22 mouse cellular contexts compared by ENCODE assay signal in genomic region chr2:106832577-106832976, GRCm38 (mm10).
A peak's percentile ranks its signal among the peaks of the same experiment; 100 is the strongest.
DNase-seq lines count a peak whose midpoint lies in the region; ATAC-seq and TF ChIP-seq lines count a peak whose summit lies in the region.
"Had no signal": no experiment of that assay in that cellular context is flagged by ENCODE, and none has a peak within 500 bp of the region (broad histone marks: within the 10 kb centered on the region; RNA-seq: fewer than 3 reads in every experiment).

No protein-coding gene starts in this region.

- no peak overlapping the region for H3K4me3 ChIP-seq in forebrain, embryonic 10.5 days
- no peak overlapping the region for H3K4me3 ChIP-seq in forebrain, embryonic 16.5 days (replicated peaks; ENCODE audit: low read length)
- no peak overlapping the region for H3K4me3 ChIP-seq in midbrain, embryonic 11.5 days (ENCODE audit: low read depth, low read length)
- no peak overlapping the region for H3K4me3 ChIP-seq in midbrain, postnatal 0 days (ENCODE audit: low read depth, low read length)
- no peak overlapping the region for H3K4me3 ChIP-seq in ES-Bruce4 (ENCODE audit: low read depth, low read length)
- H3K4me3 ChIP-seq: embryonic facial prominence, embryonic 15.5 days; erythroblast, embryonic 14.5 days; forebrain, embryonic 15.5 days; heart, embryonic 15.5 days; hindbrain, embryonic 13.5 days; intestine, embryonic 15.5 days had no signal

- no peak overlapping the region for H3K4me2 ChIP-seq in forebrain, embryonic 16.5 days (ENCODE audit: low read length)
- no peak overlapping the region for H3K4me2 ChIP-seq in midbrain, embryonic 11.5 days
- no peak overlapping the region for H3K4me2 ChIP-seq in midbrain, postnatal 0 days (ENCODE audit: low read depth, low read length, poor library complexity, severe bottlenecking)
- H3K4me2 ChIP-seq: embryonic facial prominence, embryonic 15.5 days; forebrain, embryonic 15.5 days; heart, embryonic 11.5 days; heart, embryonic 15.5 days; hindbrain, embryonic 13.5 days; intestine, embryonic 15.5 days had no signal

- WGBS in forebrain, embryonic 10.5 days: 56% methylated on average over 2 of the region's 2 CpGs
- 36% methylated on average over 2 of the region's 2 CpGs for WGBS in forebrain, embryonic 16.5 days
- WGBS in midbrain, embryonic 11.5 days: 61% methylated on average over 2 of the region's 2 CpGs
- 45% methylated on average over 2 of the region's 2 CpGs for WGBS in midbrain, postnatal 0 days

- TF ChIP-seq EP300 in ES-Bruce4 (IDR thresholded peaks at IDR 0.05; ENCODE audit: insufficient read depth, low read depth, low read length): 0 out of 2 replicates have a peak, but pooled peaks have one; percentile 52

- H3K27me3 ChIP-seq in forebrain, embryonic 10.5 days (ENCODE audit: poor library complexity, severe bottlenecking): no peaks in the 10 kb centered on the region
- no peaks in the 10 kb centered on the region for H3K27me3 ChIP-seq in forebrain, embryonic 16.5 days (replicated peaks; ENCODE audit: control insufficient read depth, insufficient read depth, low read length)
- no peaks in the 10 kb centered on the region for H3K27me3 ChIP-seq in midbrain, embryonic 11.5 days (ENCODE audit: control insufficient read depth, insufficient read depth, low read length)
- no peaks in the 10 kb centered on the region for H3K27me3 ChIP-seq in midbrain, postnatal 0 days (ENCODE audit: insufficient read depth, low read length)
- no peaks in the 10 kb centered on the region for H3K27me3 ChIP-seq in ES-Bruce4 (ENCODE audit: control insufficient read depth, insufficient read depth, low read length, poor library complexity, severe bottlenecking)
- H3K27me3 ChIP-seq: embryonic facial prominence, embryonic 15.5 days; forebrain, embryonic 15.5 days; hindbrain, embryonic 13.5 days; intestine, embryonic 15.5 days had no signal

- 0 out of 2 replicates have a peak, but pooled peaks cover 2% of the 10 kb centered on the region for H3K36me3 ChIP-seq in forebrain, embryonic 10.5 days (replicated peaks)
- H3K36me3 ChIP-seq in forebrain, embryonic 16.5 days (ENCODE audit: control insufficient read depth, insufficient read depth): no peaks in the 10 kb centered on the region
- H3K36me3 ChIP-seq in midbrain, embryonic 11.5 days (ENCODE audit: control insufficient read depth, insufficient read depth, low read length): no peaks in the 10 kb centered on the region
- H3K36me3 ChIP-seq in midbrain, postnatal 0 days (ENCODE audit: insufficient read depth, low read length): no peaks in the 10 kb centered on the region
- no peaks in the 10 kb centered on the region for H3K36me3 ChIP-seq in ES-Bruce4 (ENCODE audit: control insufficient read depth, insufficient read depth, low read length, poor library complexity, severe bottlenecking)
- H3K36me3 ChIP-seq: embryonic facial prominence, embryonic 15.5 days; forebrain, embryonic 15.5 days; heart, embryonic 15.5 days; hindbrain, embryonic 13.5 days; intestine, embryonic 15.5 days had no signal

- TF ChIP-seq POLR2A in ES-Bruce4 (IDR thresholded peaks at IDR 0.05; ENCODE audit: insufficient read depth, low read length): no peak
- TF ChIP-seq POLR2A in brain, embryonic 14.5 days (IDR thresholded peaks at IDR 0.05; ENCODE audit: borderline replicate concordance, extremely low read depth, insufficient read depth, insufficient read length, poor library complexity, severe bottlenecking): no peak

- H3K4me1 ChIP-seq in forebrain, embryonic 10.5 days: peaks cover 67% of the 10 kb centered on the region
- peaks cover 27% of the 10 kb centered on the region for H3K4me1 ChIP-seq in forebrain, embryonic 16.5 days (replicated peaks; ENCODE audit: control insufficient read depth, insufficient read depth, low read length)
- peaks cover 12% of the 10 kb centered on the region for H3K4me1 ChIP-seq in midbrain, embryonic 11.5 days (ENCODE audit: control insufficient read depth, insufficient read depth, low read length)
- peaks cover 12% of the 10 kb centered on the region; the same call in 1 of the 2 replicates for H3K4me1 ChIP-seq in midbrain, postnatal 0 days (ENCODE audit: insufficient read depth, low read length)
- H3K4me1 ChIP-seq in ES-Bruce4 (ENCODE audit: control insufficient read depth, insufficient read depth, low read length): peaks cover 9% of the 10 kb centered on the region

- DNase-seq in forebrain, embryonic 10.5 days (ENCODE audit: extremely low spot score, low spot score): no peak
- no peak for DNase-seq in midbrain, embryonic 11.5 days (ENCODE audit: low spot score, missing footprints)
- DNase-seq in midbrain, postnatal 0 days (ENCODE audit: low spot score): no peak
- peak; percentile 57 for DNase-seq in brain, embryonic 14.5 days (ENCODE audit: low read depth)
- no peak for DNase-seq in B cell, adult 2 months
- no peak for DNase-seq in heart, postnatal 4 days
- DNase-seq: adrenal gland, postnatal 10 days; cerebellum, adult 11-12 months; cerebellum, adult 9-10 months; cerebellum, postnatal 25 days; gastrocnemius, postnatal 10 days; heart, adult 18-20 months; heart, postnatal 14 days had no signal

- no peak for TF ChIP-seq CTCF in midbrain, postnatal 0 days (IDR thresholded peaks at IDR 0.05)
- TF ChIP-seq CTCF in ES-Bruce4 (IDR thresholded peaks at IDR 0.05; ENCODE audit: low read depth, low read length): no peak
- TF ChIP-seq CTCF in brain, embryonic 14.5 days (IDR thresholded peaks at IDR 0.05; ENCODE audit: borderline replicate concordance, extremely low read depth, insufficient read depth, insufficient read length): no peak

- 0 out of 2 replicates have a peak overlapping the region, but pooled peaks have one; percentile 59 for H3K27ac ChIP-seq in forebrain, embryonic 10.5 days
- H3K27ac ChIP-seq in forebrain, embryonic 16.5 days (ENCODE audit: low read length): no peak overlapping the region
- H3K27ac ChIP-seq in midbrain, embryonic 11.5 days (ENCODE audit: low read depth, low read length): no peak overlapping the region
- no peak overlapping the region for H3K27ac ChIP-seq in midbrain, postnatal 0 days (ENCODE audit: low read depth, low read length)
- H3K27ac ChIP-seq in ES-Bruce4 (ENCODE audit: insufficient read depth, low read length): 0 out of 2 replicates have a peak overlapping the region, but pooled peaks have one; percentile 56
- H3K27ac ChIP-seq: embryonic facial prominence, embryonic 15.5 days; forebrain, embryonic 15.5 days; heart, embryonic 15.5 days; intestine, embryonic 15.5 days had no signal

- no peak for ATAC-seq in forebrain, embryonic 16.5 days
- peak; percentile 31; the same call in 1 of the 2 replicates for ATAC-seq in midbrain, embryonic 11.5 days (ENCODE audit: low FRiP score)
- no peak for ATAC-seq in midbrain, postnatal 0 days (ENCODE audit: low FRiP score)
- ATAC-seq: forebrain, embryonic 15.5 days; intestine, embryonic 15.5 days had no signal

- H3K9ac ChIP-seq in forebrain, embryonic 16.5 days (replicated peaks; ENCODE audit: low read depth, low read length): no peak overlapping the region
- H3K9ac ChIP-seq in midbrain, embryonic 11.5 days (ENCODE audit: low read length): no peak overlapping the region
- H3K9ac ChIP-seq in midbrain, postnatal 0 days (replicated peaks; ENCODE audit: low read length, poor library complexity, severe bottlenecking): no peak overlapping the region
- H3K9ac ChIP-seq in ES-Bruce4 (ENCODE audit: low read depth, poor library complexity, severe bottlenecking): no peak overlapping the region
- H3K9ac ChIP-seq: embryonic facial prominence, embryonic 15.5 days; forebrain, embryonic 15.5 days; heart, embryonic 15.5 days; hindbrain, embryonic 13.5 days; intestine, embryonic 15.5 days had no signal

- H3K9me3 ChIP-seq in forebrain, embryonic 10.5 days: no peaks in the 10 kb centered on the region
- H3K9me3 ChIP-seq in forebrain, embryonic 16.5 days (ENCODE audit: control insufficient read depth, low read length): no peaks in the 10 kb centered on the region
- H3K9me3 ChIP-seq in midbrain, embryonic 11.5 days (ENCODE audit: control insufficient read depth, low read length): no peaks in the 10 kb centered on the region
- no peaks in the 10 kb centered on the region for H3K9me3 ChIP-seq in midbrain, postnatal 0 days (ENCODE audit: low read length)
- no peaks in the 10 kb centered on the region for H3K9me3 ChIP-seq in ES-Bruce4 (replicated peaks; ENCODE audit: control insufficient read depth, insufficient read depth, low read length, poor library complexity, severe bottlenecking)
- H3K9me3 ChIP-seq: embryonic facial prominence, embryonic 15.5 days; forebrain, embryonic 15.5 days; heart, embryonic 15.5 days; hindbrain, embryonic 13.5 days; intestine, embryonic 15.5 days had no signal

Comparison
In these comparisons a context has a peak if more than half of its experiments do, and no peak if none do; other contexts are left out.
1. H3K27ac ChIP-seq: peak in forebrain, embryonic 10.5 days (single experiment) and ES-Bruce4 (single experiment); none in forebrain, embryonic 16.5 days (single experiment), midbrain, embryonic 11.5 days (single experiment) and midbrain, postnatal 0 days (single experiment).